Mouse (Mus musculus) neutrophil, adult 5-6 weeks (primary cell): ENCODE results near the gene Tex36. TPM values are rescaled to one million over a fixed set of nuclear protein-coding genes. Genes with fewer than 3 reads are reported as not detected.
A peak's percentile ranks its signal among the peaks of the same experiment; 100 is the strongest.

Source experiments
- ATAC-seq: fragments of 151-379, 151-347 bp; 2 replicates; pipeline ENCODE4 v1.8.0; 2017; ENCODE audit warnings: mild to moderate bottlenecking, moderate TSS enrichment; ENCODE audit not compliant: insufficient number of reproducible peaks, poor library complexity, low FRiP score, severe bottlenecking; ENCODE audit errors: extremely low read depth
- total RNA-seq: library from RNA; stranded (forward); fragments of 200-1000 nt; gene quantifications from 2 replicates; pipeline ENCODE4 v1.2.3, GENCODE M21; 2017

Tex36 gene
- total RNA-seq, result not detected in 2 replicates

DNA sequence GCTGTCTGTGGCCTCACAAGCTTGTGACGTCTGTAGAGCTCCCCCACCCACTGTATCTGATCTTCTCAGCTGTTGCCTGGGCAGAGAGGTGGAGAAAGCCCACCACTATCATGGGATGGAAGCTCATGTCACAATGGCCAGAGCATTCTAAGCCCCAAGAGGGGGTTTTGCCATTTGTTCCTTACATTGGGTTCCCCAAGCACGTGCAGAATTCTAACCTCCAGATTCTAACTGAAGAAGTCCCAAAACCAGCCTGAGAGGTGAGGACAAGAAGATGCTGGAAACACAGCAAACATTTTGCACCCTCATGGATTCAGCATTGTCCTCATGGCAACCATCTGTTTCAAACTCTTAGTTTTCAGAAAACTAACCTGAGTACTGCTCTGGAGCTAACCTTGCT, at the start of gene Tex36:
Gene Tex36, minus strand, starts transcription at position 101 of the 400 bp plus-strand sequence.
- no peak for ATAC-seq

DNA sequence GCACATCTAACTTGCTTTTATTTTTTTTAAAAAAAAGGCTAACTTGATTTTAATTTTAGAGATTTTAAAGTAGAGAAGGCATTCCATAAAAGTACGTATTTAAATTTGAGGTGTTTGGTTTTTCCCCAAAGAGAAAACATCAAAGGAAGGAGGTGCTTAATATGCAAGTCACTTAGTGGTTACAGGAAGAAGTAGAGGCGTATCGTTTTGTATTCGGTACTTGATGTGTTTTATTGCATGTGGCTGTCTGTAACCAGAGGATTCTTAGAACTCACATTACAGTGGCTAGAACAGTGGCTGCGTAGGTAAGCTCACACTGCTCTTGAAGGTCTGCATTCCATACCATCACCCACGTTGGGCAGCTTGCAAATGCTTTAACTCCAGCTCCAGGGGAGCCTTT, 43.8 kb upstream of the Tex36 start:
- ATAC-seq, result no peak

GRCm38 (mm10) chr7:133638821-133639220, 36.9 kb upstream of the Tex36 start:
- ATAC-seq, result no peak

GRCm38 (mm10) chr7:133638306-133638705, 36.3 kb upstream of the Tex36 start:
- no peak for ATAC-seq

GRCm38 (mm10) chr7:133637361-133638305, 35.7 kb upstream of the Tex36 start, which contains the start of gene Edrf1:
Gene Edrf1 (plus strand): TSS chr7:133637543.
- peak; percentile 93 for ATAC-seq

GRCm38 (mm10) chr7:133636738-133637352, 34.9 kb upstream of the Tex36 start:
- ATAC-seq, result peak; percentile 62

- ATAC-seq, result no peak
These were observed 33.1 kb upstream of the Tex36 start for GRCm38 (mm10) chr7:133634932-133635650.

- ATAC-seq, result peak; percentile 18; the same call in 1 of the 2 replicates
These were observed 30.5 kb upstream of the Tex36 start for GRCm38 (mm10) chr7:133632476-133632875.

DNA sequence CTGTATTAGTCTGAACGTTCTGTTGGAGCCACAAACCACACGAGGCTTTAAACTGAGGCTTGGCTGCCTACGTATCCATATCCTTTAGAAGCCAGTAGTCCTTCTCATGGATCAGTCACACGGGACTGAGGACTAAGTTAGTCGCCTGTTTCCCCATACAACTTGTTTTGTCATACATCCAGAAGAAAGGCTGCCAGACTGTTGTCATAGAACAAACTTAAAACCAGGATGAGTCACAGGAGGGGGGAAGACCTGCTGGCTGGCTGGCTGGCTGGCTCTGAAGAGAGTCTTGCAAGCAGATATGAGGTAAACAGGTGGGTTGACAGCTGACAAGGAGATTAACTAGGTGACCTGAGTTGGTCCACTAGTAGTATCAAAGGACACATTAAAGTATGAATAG, 28.9 kb upstream of the Tex36 start:
- no peak for ATAC-seq

- ATAC-seq, result no peak
These were observed 25.4 kb upstream of the Tex36 start for GRCm38 (mm10) chr7:133627184-133627936.

DNA sequence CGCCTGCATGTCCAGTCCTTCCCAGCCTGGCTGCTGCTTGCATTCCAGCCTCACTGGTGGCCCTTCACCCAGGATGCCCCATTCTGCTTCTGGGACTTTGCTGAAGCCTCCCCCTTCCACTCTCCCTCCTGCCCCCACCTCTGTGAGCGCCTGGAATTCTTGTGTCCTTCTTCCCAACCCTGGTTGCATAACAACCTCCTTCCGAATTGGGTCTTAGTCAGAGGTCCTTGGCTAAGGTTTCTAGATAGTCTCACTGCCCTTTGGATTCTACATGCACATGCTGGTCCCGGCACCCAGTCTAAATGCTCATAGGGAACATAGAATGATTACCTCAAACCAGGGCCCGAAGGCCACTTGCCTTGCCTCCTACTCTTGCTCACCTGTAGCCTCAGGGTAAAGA, 21.3 kb upstream of the Tex36 start:
- no peak for ATAC-seq

GRCm38 (mm10) chr7:133620721-133621120, 18.8 kb upstream of the Tex36 start:
- no peak for ATAC-seq

DNA sequence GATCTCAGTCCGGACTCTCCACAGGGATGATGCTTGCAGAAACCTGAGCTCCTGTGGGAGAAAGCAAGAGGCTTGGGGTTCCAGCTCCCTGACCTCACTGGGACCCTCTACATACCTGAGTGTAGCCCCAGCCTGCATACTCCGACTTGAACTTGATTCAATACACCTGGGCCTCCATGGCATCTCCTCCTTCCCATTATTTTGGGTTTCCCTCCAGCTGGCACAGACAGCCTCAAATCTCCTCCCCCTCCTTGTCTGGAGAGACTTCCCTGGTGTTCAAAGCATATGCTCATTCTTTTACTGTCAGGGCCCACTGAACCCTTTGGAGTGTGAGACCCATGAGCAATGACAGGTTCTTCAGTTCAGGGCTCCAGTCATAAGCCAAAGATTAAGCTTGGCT, 11.0 kb upstream of the Tex36 start:
- no peak for ATAC-seq

DNA sequence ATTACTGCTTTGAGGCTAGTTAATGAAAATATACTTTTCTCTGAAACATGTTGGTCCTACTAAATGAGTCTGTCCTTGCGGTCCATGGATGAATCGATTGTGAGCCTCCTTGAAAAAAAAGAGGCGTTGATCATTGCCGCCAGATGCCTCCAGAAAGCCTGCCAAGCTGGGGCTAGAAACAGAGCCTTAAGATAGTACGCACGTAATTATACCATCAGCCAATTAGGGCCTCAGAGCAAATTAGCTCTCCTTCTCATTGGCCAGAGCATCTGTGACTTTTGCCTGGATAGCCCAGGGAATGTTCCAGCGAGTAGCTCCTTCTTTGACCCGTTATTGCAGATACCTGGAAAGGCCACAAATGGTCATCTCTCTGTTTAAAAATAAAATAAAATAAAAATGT, 7.6 kb upstream of the Tex36 start:
- no peak for ATAC-seq

DNA sequence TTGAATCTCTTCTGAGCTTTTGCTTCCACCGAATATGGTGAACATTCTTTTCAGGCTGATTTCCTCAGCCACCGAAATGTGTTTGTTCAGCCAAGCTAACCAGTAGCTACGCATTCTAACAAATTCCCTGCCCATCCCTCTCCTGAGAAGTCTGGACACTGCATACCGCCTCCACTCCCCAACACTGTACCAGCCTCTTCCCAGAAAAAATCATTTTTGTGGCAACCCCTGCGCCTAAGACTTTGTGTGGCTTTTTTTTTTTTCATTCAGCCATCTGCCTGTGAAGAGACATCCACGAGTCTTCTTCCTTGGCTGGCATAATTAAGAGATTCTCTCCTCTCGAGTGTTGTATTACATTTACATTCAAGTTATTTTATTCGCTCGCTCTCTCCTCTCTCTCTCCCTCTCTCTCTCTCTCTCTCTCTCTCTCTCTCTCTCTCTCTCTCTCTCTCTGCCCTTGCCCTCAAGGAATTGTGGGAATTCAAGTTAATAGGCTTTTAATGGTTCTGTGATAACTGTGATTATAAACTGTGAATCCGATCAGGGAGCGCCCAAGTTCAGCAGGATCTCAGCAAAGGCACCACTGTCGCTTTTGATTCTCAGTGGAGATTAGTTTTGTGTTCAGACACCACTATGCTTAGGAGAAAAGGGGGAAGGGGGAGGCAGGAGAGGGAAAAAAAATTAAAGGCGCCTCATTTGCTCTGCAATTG, 6.8 kb upstream of the Tex36 start:
- ATAC-seq, result no peak

- ATAC-seq, result no peak
These were observed 6.1 kb upstream of the Tex36 start for GRCm38 (mm10) chr7:133607883-133608575.

GRCm38 (mm10) chr7:133607331-133607730, 5.4 kb upstream of the Tex36 start:
- no peak for ATAC-seq
